Mouse (Mus musculus) stomach, postnatal 0 days (tissue): Measurements from ENCODE around the gene Arpc4.

ENCODE experiments used
- CTCF ChIP-seq: IDR thresholded peaks from 2 replicates; pipeline ENCODE4 v1.5.1; 2016; ENCODE audit warnings: antibody characterized with exemption, low read depth, mild to moderate bottlenecking, moderate library complexity
- EP300 ChIP-seq: optimal IDR thresholded peaks from 2 replicates; pipeline ENCODE3; 2016; ENCODE audit warnings: antibody characterized with exemption

DNA sequence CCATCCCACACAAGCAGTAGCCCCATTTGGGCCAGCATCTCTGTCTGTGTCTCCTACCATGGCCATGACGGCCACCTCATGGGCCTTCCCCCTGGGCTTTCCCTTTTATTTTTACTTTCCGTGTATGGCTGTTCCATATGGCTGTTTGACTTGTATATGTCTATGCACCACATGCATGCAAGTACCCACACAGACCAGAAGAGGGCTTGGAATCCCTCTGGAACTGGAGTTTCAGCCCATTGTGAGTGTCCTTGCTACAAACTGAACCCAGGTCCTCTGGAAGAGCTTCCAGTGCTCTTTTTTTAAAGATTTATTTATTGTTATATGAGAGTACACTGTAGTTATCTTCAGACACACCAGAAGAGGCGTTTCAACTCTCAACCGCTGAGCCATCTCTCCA lies 16.4 kb upstream of the Arpc4 start:
- TF ChIP-seq CTCF: peak; percentile 36; the same call in 1 of the 2 replicates
- TF ChIP-seq EP300: no peak
